Mouse (Mus musculus): ENCODE data around the gene Otulin. TPM values are rescaled to one million over a fixed set of nuclear protein-coding genes. Genes with fewer than 3 reads are reported as not detected.

The Otulin gene
- total RNA-seq, 2 experiments from 2014 or later = 18.8 to 21.4 TPM

DNA sequence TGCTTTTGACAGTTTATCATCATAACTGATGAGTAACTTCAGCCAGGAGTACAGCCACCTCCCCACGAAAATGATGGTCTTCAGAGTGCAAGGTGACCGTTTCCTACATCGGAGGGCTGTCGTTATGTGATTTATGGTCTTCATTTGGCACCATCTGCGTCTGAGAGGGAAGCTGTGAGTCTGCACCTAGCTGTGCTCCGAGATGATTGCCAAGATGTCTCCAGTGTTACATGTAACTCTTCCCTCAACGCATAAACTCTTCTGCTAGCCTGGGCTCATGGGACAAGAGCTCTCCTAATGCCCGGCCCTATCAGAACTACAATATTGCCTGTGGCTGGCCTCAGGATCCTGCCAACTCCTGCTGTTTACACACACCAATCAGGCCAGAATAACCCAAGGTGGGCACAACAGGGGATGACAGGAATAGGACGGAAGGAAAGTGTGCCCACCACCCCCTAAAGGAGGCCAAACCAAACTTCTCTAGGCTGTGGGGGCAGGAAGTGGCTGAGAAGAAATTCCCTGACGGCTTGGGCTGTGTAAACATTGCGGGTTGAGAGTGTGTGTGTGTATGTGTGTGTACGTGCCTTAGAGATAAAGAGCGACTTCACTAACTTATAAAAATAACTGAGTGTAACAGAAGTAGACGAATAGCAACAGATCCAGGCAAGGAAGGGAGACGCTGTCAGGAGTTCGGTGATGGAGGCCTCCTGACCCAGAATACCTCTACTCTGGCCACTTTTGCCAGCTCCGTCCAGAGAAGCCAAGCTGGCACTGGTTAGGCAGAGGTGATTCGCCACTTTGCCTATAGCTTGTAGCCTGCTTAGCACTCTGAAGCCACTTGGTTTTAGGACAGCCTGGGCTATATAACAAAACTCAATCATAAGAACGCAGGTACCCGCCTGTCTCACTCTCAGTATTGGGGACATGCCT is 126.4 kb downstream of the Otulin start:
- peak overlapping the region; percentile 33 for H3K27ac ChIP-seq
- TF ChIP-seq CTCF (IDR thresholded peaks at IDR 0.05) = no peak
- H3K4me3 ChIP-seq = no peak overlapping the region
- no peak for DNase-seq (ENCODE audit: extremely low spot score in 1 of 2, low spot score in 2 of 2)
- intact Hi-C loops (cut with DNase I) = loop anchor here (2.0 kb wide), 1 partner anchor 61 kb away; no protein-coding TSS in a partner anchor

DNA sequence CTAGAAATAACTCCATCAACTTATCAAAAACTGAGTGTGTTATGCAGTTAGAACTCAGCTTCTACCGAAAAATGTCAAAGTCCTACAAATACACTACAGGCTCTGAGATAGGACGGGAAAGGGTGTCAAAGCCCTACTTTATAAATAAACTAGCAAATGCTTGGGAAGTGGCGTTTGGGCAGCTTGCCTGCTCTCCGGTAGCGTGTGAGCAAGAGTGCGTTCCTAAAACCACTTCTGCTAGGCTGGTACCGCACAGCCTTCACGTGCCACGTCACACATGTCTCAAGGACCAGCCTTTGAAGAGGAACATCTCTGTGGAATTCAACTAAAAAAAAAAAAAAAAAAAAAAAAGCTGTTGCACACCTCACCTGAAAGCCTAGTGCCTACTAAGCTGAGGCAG is 127.3 kb downstream of the Otulin start:
- Histone ChIP-seq H3K27ac (peak overlapping the region; percentile 33), H3K4me3 (no peak overlapping the region)
- peak in 1 of 2 experiments; percentile 49 for DNase-seq (ENCODE audit: extremely low spot score in 1 of 2, low spot score in 2 of 2)
- intact Hi-C loops (cut with DNase I) = loop anchor here (2.0 kb wide), 1 partner anchor 62 kb away; no protein-coding TSS in a partner anchor
- TF ChIP-seq CTCF (IDR thresholded peaks at IDR 0.05) = no peak

GRCm38 (mm10) chr15:27502338-27502737 is 128.2 kb downstream of the Otulin start:
- Histone ChIP-seq H3K4me3 (no peak overlapping the region), H3K27ac (peak overlapping the region; percentile 61)
- intact Hi-C loops (cut with DNase I) = loop anchor here (2.0 kb wide), 1 partner anchor 62 kb away; no protein-coding TSS in a partner anchor
- no peak for TF ChIP-seq CTCF (IDR thresholded peaks at IDR 0.05)
- DNase-seq (ENCODE audit: extremely low spot score in 1 of 2, low spot score in 2 of 2) = no peak

DNA sequence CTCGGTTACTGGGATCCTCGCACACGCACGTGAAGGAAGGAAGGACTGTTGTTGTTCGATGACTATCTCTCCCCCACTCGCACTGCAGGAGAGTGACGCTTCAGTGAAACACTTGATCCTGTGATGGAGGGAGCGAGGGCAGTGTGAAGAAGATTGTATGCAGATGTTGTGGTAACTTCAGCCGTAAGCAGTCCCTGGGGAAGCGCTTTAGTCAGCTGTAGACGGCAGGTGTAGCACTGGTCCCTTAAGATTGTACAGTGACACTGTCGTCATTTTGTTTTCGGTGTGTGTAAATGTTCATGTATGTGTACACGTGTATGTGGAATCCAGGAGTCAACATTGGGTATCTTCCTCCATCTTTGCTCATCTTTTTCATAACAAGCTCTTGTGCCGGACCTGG is 130.1 kb downstream of the Otulin start:
- Histone ChIP-seq H3K27ac (no peak overlapping the region), H3K4me3 (no peak overlapping the region)
- TF ChIP-seq CTCF (IDR thresholded peaks at IDR 0.05) = no peak
- no peak for DNase-seq (ENCODE audit: extremely low spot score in 1 of 2, low spot score in 2 of 2)
- intact Hi-C loops (cut with DNase I) = no loop called here

DNA sequence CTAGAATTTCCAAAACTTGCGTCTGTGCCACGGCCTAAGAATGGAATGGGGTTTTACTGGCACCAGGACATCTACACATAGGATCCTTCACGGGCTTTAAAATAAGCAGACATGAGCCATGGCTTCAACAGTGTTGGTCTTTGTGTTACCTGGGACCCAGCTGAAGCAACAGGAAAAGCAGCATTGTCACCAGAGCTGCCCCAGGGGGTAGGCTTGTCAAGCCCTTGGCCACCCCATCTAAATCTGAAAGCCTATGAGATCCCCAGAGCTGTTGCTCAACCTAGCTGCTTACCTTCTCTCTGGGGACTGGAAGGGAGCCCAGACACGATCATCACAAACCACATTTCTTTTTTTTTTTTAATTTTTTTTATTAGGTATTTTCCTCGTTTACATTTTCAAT is 132.4 kb downstream of the Otulin start:
- Histone ChIP-seq H3K27ac (no peak overlapping the region), H3K4me3 (no peak overlapping the region)
- TF ChIP-seq CTCF (IDR thresholded peaks at IDR 0.05) = no peak
- no peak for DNase-seq (ENCODE audit: extremely low spot score in 1 of 2, low spot score in 2 of 2)
- intact Hi-C loops (cut with DNase I) = no loop called here

- 0 out of 2 replicates have a peak overlapping the region, but pooled peaks have one; percentile 15 for H3K27ac ChIP-seq
- intact Hi-C loops (cut with DNase I) = no loop called here
These were observed 133.0 kb downstream of the Otulin start for GRCm38 (mm10) chr15:27497300-27497997.

GRCm38 (mm10) chr15:27496596-27497299 is 133.7 kb downstream of the Otulin start:
- Histone ChIP-seq H3K27ac (0 out of 2 replicates have a peak overlapping the region, but pooled peaks have one; percentile 15), H3K4me3 (no peak overlapping the region)
- intact Hi-C loops (cut with DNase I) = no loop called here
- no peak for TF ChIP-seq CTCF (IDR thresholded peaks at IDR 0.05)
- DNase-seq (ENCODE audit: extremely low spot score in 1 of 2, low spot score in 2 of 2) = no peak

More at GRCm38 (mm10) chr15:27497300-27497997, 133.0 kb downstream of the Otulin start:
- no peak overlapping the region for H3K4me3 ChIP-seq
- no peak for DNase-seq (ENCODE audit: extremely low spot score in 1 of 2, low spot score in 2 of 2)
- no peak for TF ChIP-seq CTCF (IDR thresholded peaks at IDR 0.05)

- Histone ChIP-seq H3K4me3 (no peak overlapping the region), H3K27ac (no peak overlapping the region)
- no peak for TF ChIP-seq CTCF (IDR thresholded peaks at IDR 0.05)
- intact Hi-C loops (cut with DNase I) = no loop called here
- no peak for DNase-seq (ENCODE audit: extremely low spot score in 1 of 2, low spot score in 2 of 2)
These were observed 134.5 kb downstream of the Otulin start for GRCm38 (mm10) chr15:27495981-27496401.

GRCm38 (mm10) chr15:27493516-27493915 is 137.0 kb downstream of the Otulin start:
- intact Hi-C loops (cut with DNase I) = no loop called here
- DNase-seq (ENCODE audit: extremely low spot score in 1 of 2, low spot score in 2 of 2) = no peak
- H3K4me3 ChIP-seq = no peak overlapping the region
- H3K27ac ChIP-seq = peak overlapping the region; percentile 16; the same call in 1 of the 2 replicates
- no peak for TF ChIP-seq CTCF (IDR thresholded peaks at IDR 0.05)

DNA sequence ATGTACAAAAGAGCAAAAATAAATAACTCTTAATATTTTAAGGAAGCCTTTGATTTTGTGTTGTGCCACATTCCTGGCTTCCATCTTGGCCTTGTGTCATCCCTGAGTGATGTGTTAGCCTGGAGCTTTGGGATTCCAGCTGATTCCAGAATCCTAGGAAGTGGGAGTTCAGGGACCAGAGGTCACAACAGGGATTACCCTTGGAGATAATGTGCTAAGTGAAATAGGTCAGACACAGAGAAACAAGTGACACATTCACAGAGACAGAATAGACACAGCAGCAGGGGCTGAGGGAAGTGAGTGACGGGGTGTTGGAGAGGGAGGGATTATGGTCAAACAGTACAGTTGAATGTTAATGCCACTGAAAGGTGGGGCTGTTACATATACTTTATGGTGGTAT is 137.8 kb downstream of the Otulin start:
- TF ChIP-seq CTCF (IDR thresholded peaks at IDR 0.05) = no peak
- Histone ChIP-seq H3K27ac (no peak overlapping the region; the same call in 1 of the 2 replicates), H3K4me3 (no peak overlapping the region)
- DNase-seq (ENCODE audit: extremely low spot score in 1 of 2, low spot score in 2 of 2) = no peak
- intact Hi-C loops (cut with DNase I) = no loop called here

Small RNAs within 50 kb of the gene (microRNA-seq; reads per million reads assigned to microRNA genes)
- gene Mir7117 = 1.9 to 2.4 reads per million in 2 experiments

Other genes with a start within 250 kb of the Otulin start
- 100 to 1,000 TPM; 173 to 176 TPM for gene Ank, start 164.0 kb downstream of the Otulin start, total RNA-seq (2021)
- gene Otulinl, start 50.9 kb upstream of the Otulin start, total RNA-seq (2021) = 10 to 100 TPM; 21.1 to 30.0 TPM